Mouse (Mus musculus) liver, embryonic 11.5 days (tissue): ENCODE measurements around the gene Mustn1. TPM values are rescaled to one million over a fixed set of nuclear protein-coding genes. Genes with fewer than 3 reads are reported as not detected.

Experiments
- ATAC-seq: fragments of 200-750 bp; cut with Nextera tagmentation; replicated peaks from 2 replicates; pipeline ENCODE4 v1.8.0; 2017; ENCODE audit warnings: moderate number of reproducible peaks, mild to moderate bottlenecking, moderate TSS enrichment, moderate library complexity; ENCODE audit not compliant: low FRiP score
- DNase-seq: peaks from one replicate; pipeline ENCODE4 v3.0.0-alpha.2; 2017; ENCODE audit warnings: low spot score
- H3K27ac ChIP-seq: fragments of 300-500 bp; sonication (generic); 2 replicates; pipeline ENCODE4 v1.5.1; 2014; ENCODE audit warnings: mild to moderate bottlenecking, low read depth, low read length, control low read depth
- H3K27me3 ChIP-seq: fragments of 300-500 bp; sonication (generic); replicated peaks from 2 replicates; pipeline ENCODE4 v1.6.1; 2014; ENCODE audit warnings: low read length, mixed read lengths; ENCODE audit not compliant: control insufficient read depth, insufficient read depth
- H3K36me3 ChIP-seq: fragments of 300-500 bp; sonication (generic); 2 replicates; pipeline ENCODE4 v1.6.1; 2014; ENCODE audit warnings: mild to moderate bottlenecking, low read length, moderate library complexity, mixed read lengths; ENCODE audit not compliant: control insufficient read depth, insufficient read depth
- H3K4me1 ChIP-seq: fragments of 300-500 bp; sonication (generic); replicated peaks from 2 replicates; pipeline ENCODE4 v1.6.1; 2014; ENCODE audit warnings: low read length, mixed read lengths; ENCODE audit not compliant: control insufficient read depth, insufficient read depth
- H3K4me2 ChIP-seq: fragments of 300-500 bp; sonication (generic); 2 replicates; pipeline ENCODE4 v1.6.1; 2014; ENCODE audit warnings: mild to moderate bottlenecking, control low read depth, moderate library complexity
- H3K4me3 ChIP-seq: fragments of 300-500 bp; sonication (generic); 2 replicates; pipeline ENCODE4 v1.5.1; 2014; ENCODE audit warnings: low read depth, low read length, control low read depth
- H3K9ac ChIP-seq: fragments of 300-500 bp; sonication (generic); 2 replicates; pipeline ENCODE4 v1.6.1; 2014; ENCODE audit warnings: low read depth, low read length, control low read depth
- H3K9me3 ChIP-seq: fragments of 300-500 bp; sonication (generic); 2 replicates; pipeline ENCODE4 v1.6.1; 2016; ENCODE audit warnings: low read length, inconsistent platforms, mixed read lengths; ENCODE audit not compliant: control insufficient read depth
- WGBS: fragments of 180-500 bp; shearing (Covaris S2); extraction: QIAGEN DNeasy Blood & Tissue Kit; methylation state at CpG from one replicate; pipeline ENCODE4 v1.1.7; 2014; 5-methylcytosine and 5-hydroxymethylcytosine counted together
- polyA plus RNA-seq: library from polyadenylated mRNA; unstranded; fragments of >200 nt; fragmentation: Nextera tagmentation; extraction: Ambion mirVana; gene quantifications from 2 replicates; pipeline ENCODE4 v1.2.1, GENCODE M21; 2014

Gene Mustn1
- polyA plus RNA-seq = 0.25 and 0.45 TPM in 2 replicates

DNA sequence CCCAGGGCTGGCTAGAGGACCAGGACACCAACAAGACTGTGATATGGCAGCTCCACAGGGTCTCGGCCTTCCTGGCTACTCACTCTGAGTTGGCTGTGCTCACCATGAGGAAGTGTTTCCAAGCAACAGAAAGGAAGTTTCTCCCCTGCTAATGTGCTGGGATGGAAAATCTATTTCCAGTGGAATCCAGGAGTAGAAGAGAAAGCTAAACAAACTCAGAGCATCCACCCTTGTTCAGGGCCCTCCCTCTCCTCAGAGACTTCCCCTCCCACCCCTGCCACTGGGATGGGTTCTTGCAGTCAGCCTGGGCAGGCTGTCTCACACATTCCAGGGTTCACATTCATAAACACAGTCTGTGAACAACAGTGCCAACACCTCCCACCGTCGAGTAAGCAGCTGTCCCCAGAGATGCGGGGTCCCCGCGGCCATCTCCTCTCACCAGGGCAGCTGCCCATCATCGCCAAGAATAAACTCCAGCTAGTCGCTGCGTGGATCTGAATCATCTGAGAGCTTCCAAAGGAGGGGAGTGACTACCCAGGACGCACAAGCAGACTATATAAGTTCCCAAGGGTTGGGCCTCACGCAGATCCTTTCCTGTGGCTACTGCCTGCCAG lies at the start of gene Mustn1:
Gene Mustn1, plus strand, starts transcription at position 243 of the 614 bp plus-strand sequence.
- peaks cover 24% of the 10 kb centered on the region for H3K4me1 ChIP-seq
- H3K4me2 ChIP-seq = no peak within 1 kb of the TSS
- H3K9ac ChIP-seq = no peak within 1 kb of the TSS
- ATAC-seq (no peak), DNase-seq (no peak)
- no peaks in the 10 kb centered on the region for H3K27me3 ChIP-seq
- H3K9me3 ChIP-seq = no peaks in the 10 kb centered on the region
- no peak within 1 kb of the TSS for H3K4me3 ChIP-seq
- H3K27ac ChIP-seq = no peak within 1 kb of the TSS; the same call in 1 of the 2 replicates
- H3K36me3 ChIP-seq = peaks cover 7% of the 10 kb centered on the region; the same call in 1 of the 2 replicates
- WGBS = 75% methylated on average over 11 of the region's 11 CpGs

DNA sequence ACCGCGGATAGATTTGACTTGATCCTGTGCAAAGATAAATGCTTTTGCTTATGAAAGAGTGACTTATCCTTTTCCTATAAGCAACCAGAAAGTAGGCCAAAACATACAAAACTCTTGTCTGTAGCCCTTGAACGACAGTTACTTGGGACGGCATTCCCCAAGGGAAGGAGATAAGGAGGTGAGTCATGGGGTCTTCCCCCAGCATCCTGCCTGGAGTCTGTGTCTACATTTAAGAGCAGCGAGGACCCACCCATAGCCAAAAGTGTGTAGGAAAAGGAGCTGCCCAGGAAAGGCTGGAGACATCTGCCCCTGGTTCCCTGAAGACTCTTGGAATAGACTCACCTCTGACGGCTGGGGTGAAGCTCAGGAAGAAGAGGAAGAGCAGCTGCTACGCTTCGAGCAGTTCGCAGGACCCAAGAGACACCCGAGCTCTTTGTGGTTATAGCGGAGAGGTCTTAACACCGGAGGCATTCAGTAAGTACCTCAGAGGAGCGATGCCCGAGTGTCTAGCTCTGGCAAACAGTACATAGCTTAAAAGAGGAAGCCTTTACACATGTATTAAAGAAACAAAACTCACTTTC lies 41.5 kb upstream of the Mustn1 start:
- Histone ChIP-seq H3K27ac (no peak overlapping the region; the same call in 1 of the 2 replicates), H3K4me1 (no peaks in the 10 kb centered on the region), H3K4me3 (no peak overlapping the region), H3K9me3 (no peaks in the 10 kb centered on the region), H3K4me2 (no peak overlapping the region), H3K9ac (no peak overlapping the region), H3K27me3 (no peaks in the 10 kb centered on the region), H3K36me3 (peaks cover 4% of the 10 kb centered on the region; the same call in 1 of the 2 replicates)
- ATAC-seq = no peak
- WGBS = 80% methylated on average over 14 of the region's 14 CpGs
- no peak for DNase-seq

DNA sequence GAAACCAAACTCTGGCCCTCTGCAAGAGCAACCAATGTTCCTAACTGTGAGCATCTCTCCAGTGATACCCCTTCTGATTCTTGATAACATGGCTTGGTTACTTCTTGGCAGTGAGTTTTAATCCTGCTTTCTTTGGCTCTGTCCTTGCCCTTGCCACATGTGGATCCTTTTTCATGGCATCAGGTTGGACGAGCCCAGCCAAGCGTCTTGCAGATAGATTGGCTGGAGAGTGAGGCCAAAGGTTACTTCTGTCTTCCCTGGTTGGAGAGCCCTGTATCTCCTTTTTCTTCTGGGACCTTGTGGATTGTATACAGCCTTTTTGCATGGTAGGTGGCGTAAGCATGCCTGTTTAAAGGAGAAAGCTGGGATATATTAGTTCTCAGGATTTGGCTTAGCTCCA lies 35.3 kb upstream of the Mustn1 start:
- Histone ChIP-seq H3K27me3 (no peaks in the 10 kb centered on the region), H3K9ac (no peak overlapping the region), H3K27ac (no peak overlapping the region), H3K4me1 (no peaks in the 10 kb centered on the region), H3K36me3 (no peaks in the 10 kb centered on the region), H3K4me2 (no peak overlapping the region), H3K9me3 (no peaks in the 10 kb centered on the region), H3K4me3 (no peak overlapping the region)
- WGBS = 81% methylated on average over 3 of the region's 3 CpGs
- ATAC-seq = no peak
- DNase-seq = no peak

DNA sequence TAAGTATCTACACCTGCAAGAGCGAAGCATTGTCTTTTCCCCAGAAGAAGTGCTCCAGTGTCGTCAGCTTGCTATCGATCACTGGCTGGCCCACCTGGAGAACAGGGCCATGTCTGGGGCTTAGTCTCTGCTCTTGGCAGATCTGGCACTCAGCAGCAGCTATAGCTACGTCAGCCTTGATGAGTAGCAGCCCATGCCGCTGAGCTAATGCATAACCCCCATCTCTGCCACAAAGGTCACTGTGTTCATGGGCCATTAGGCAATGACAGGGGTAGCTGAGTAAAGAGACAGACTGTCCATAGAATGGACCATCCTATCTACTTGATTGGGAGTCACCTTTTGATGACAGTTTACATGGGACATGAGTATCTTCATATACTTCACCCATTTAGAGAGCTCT lies 28.5 kb upstream of the Mustn1 start:
- no peak overlapping the region for H3K27ac ChIP-seq
- no peak for ATAC-seq

DNA sequence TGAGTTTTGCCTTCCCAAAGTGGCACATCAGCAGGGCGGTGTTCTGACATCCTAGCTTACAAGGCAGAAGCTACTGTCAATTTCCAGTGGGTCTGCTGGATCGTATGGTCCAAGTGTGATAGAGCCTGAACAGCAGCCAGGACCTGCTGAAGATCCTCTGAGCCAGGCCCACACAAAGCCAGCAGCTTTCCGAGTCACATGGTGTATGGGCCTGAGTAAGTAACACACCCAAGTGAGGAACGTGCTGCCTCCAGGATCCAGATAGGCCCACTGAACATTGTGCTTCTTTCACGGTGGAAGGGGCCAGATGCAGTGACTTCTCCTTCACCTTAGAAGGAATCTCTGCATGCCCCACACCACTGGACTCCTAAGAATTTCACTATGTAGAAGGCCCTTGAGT lies 26.7 kb upstream of the Mustn1 start:
- Histone ChIP-seq H3K9me3 (no peaks in the 10 kb centered on the region), H3K36me3 (no peaks in the 10 kb centered on the region), H3K27me3 (no peaks in the 10 kb centered on the region), H3K27ac (no peak overlapping the region), H3K4me1 (0 out of 2 replicates have a peak, but pooled peaks cover 2% of the 10 kb centered on the region), H3K4me2 (no peak overlapping the region), H3K4me3 (no peak overlapping the region), H3K9ac (no peak overlapping the region)
- DNase-seq (no peak), ATAC-seq (no peak)
- 82% methylated on average over 5 of the region's 5 CpGs for WGBS

More for the DNA sequence above, 28.5 kb upstream of the Mustn1 start:
- Histone ChIP-seq H3K9ac (no peak overlapping the region), H3K27me3 (no peaks in the 10 kb centered on the region), H3K9me3 (no peaks in the 10 kb centered on the region), H3K4me3 (no peak overlapping the region), H3K36me3 (no peaks in the 10 kb centered on the region), H3K4me2 (no peak overlapping the region), H3K4me1 (no peaks in the 10 kb centered on the region)
- 89% methylated on average over 5 of the region's 5 CpGs for WGBS
- no peak for DNase-seq

DNA sequence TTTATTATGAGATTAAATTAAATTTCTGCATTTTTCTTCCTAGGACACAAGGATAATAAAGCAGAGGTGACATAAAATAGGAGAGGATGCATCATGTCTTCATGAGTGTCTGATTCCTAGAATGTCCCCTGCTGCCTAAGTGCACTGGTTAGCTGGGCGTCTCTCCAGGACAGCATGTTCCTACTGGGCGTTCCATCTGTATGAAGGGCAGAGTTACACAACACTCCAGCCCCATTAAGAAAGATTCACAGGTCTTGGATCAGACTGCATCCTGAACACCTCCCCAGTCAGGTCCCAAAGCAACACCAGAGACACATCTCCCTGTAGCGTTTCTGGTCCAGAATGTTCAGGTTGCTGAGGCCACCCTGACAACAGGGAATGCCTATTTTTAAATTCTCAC lies 23.7 kb upstream of the Mustn1 start:
- no peak overlapping the region for H3K4me2 ChIP-seq
- no peaks in the 10 kb centered on the region for H3K9me3 ChIP-seq
- no peak overlapping the region for H3K4me3 ChIP-seq
- H3K36me3 ChIP-seq = no peaks in the 10 kb centered on the region
- H3K27me3 ChIP-seq = no peaks in the 10 kb centered on the region
- WGBS = 88% methylated on average over 3 of the region's 3 CpGs
- no peak for DNase-seq
- no peak for ATAC-seq
- no peak overlapping the region for H3K27ac ChIP-seq
- H3K9ac ChIP-seq = no peak overlapping the region
- H3K4me1 ChIP-seq = 0 out of 2 replicates have a peak, but pooled peaks cover 2% of the 10 kb centered on the region

DNA sequence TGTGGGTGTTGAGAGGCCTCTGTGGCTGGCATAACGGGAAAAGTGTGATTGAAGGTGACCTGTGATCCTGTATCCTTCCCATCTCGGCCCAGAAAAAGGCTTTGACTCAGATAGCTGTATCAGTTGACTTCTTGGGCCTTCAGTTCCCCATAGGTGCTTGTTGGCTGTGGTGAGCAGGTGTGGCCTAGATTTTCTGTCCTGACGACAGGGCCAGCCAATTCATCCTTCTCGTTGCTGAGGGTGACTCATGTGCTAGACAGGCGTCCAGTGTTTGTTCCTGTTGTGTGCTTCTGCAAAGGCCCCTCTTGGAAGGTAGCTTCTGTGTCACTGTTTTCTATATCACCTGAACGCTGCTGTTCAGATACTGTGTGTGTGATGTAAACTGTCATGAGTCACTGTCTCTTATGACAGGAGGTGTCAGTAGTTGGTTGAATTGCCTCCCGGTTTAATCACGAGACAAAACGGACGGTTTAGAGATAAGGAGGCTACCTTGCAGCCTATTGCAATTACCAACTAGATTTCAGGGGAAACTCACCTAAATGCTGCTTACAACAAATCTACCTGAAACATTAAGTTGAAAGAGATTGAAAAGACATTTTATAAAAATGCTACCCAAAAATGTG lies 22.0 kb upstream of the Mustn1 start:
- H3K9ac ChIP-seq = no peak overlapping the region
- H3K4me3 ChIP-seq = no peak overlapping the region
- H3K27ac ChIP-seq = no peak overlapping the region
- H3K4me1 ChIP-seq = 0 out of 2 replicates have a peak, but pooled peaks cover 4% of the 10 kb centered on the region
- no peak overlapping the region for H3K4me2 ChIP-seq
- 70% methylated on average over 10 of the region's 10 CpGs for WGBS
- ATAC-seq = no peak
- no peaks in the 10 kb centered on the region for H3K36me3 ChIP-seq
- DNase-seq = no peak
- no peaks in the 10 kb centered on the region for H3K9me3 ChIP-seq
- H3K27me3 ChIP-seq = no peaks in the 10 kb centered on the region

DNA sequence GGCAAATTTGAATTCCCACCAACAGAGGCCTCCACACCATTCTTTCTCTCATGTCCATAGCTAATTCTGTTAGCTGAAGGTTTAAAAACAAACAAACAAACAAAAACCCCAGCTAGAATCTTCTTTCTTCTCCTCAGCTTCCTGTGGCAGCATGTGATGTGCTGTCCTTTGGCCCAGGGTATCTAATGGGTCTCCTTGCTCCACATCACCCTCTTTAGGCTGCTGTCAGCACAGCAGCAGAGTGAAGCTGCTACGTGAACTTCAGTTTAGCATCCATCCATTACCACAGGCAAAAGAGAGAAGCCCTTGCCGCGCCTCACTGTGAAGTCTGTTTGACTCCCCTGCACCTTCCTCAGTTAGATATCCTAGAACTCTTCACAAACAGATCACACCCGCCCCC lies 21.0 kb upstream of the Mustn1 start:
- no peak overlapping the region for H3K4me2 ChIP-seq
- peaks cover 4% of the 10 kb centered on the region; the same call in 1 of the 2 replicates for H3K4me1 ChIP-seq
- 63% methylated on average over 4 of the region's 4 CpGs for WGBS
- H3K9ac ChIP-seq = no peak overlapping the region
- no peaks in the 10 kb centered on the region for H3K9me3 ChIP-seq
- no peak overlapping the region for H3K4me3 ChIP-seq
- no peaks in the 10 kb centered on the region for H3K36me3 ChIP-seq
- DNase-seq = no peak
- no peaks in the 10 kb centered on the region for H3K27me3 ChIP-seq
- H3K27ac ChIP-seq = no peak overlapping the region
- ATAC-seq = no peak
